Mouse (Mus musculus) spleen, adult 2 months (tissue): Measurements from ENCODE around the gene Slc7a6os. TPM values are rescaled to one million over a fixed set of nuclear protein-coding genes. Genes with fewer than 3 reads are reported as not detected.
A peak's percentile ranks its signal among the peaks of the same experiment; 100 is the strongest.

ENCODE experiments used
- DNase-seq, 2 experiments: peaks; one replicate each; pipeline versions ENCODE4 v3.0.0 to v3.0.0-alpha.2; 2012 to 2021; ENCODE audit warnings: low spot score in 2 of 2, low read depth in 1 of 2
- H3K27ac ChIP-seq: fragments of 200-500 bp; 2 replicates; pipeline ENCODE4 v1.5.1; 2012; ENCODE audit warnings: low read length, inconsistent platforms; ENCODE audit not compliant: insufficient read depth
- H3K27me3 ChIP-seq: fragments of 200-500 bp; 2 replicates; pipeline ENCODE4 v1.6.1; 2012; ENCODE audit warnings: mild to moderate bottlenecking, moderate library complexity, low read length, inconsistent platforms; ENCODE audit not compliant: control insufficient read depth, insufficient read depth
- H3K36me3 ChIP-seq: fragments of 200-500 bp; 2 replicates; pipeline ENCODE4 v1.6.1; 2012; ENCODE audit warnings: mild to moderate bottlenecking, low read length, inconsistent platforms; ENCODE audit not compliant: control insufficient read depth, insufficient read depth
- H3K4me1 ChIP-seq: fragments of 200-500 bp; 2 replicates; pipeline ENCODE4 v1.6.1; 2011; ENCODE audit warnings: inconsistent platforms; ENCODE audit not compliant: control insufficient read depth, insufficient read depth, insufficient read length
- H3K4me3 ChIP-seq: fragments of 200-500 bp; 2 replicates; pipeline ENCODE4 v1.5.1; 2011; ENCODE audit warnings: mild to moderate bottlenecking, inconsistent platforms; ENCODE audit not compliant: insufficient read depth, insufficient read length; ENCODE audit errors: extremely low read depth
- CTCF ChIP-seq: fragments of 200-500 bp; IDR thresholded peaks from 2 replicates; pipeline ENCODE4 v1.5.1; 2011; ENCODE audit warnings: mild to moderate bottlenecking, inconsistent platforms; ENCODE audit not compliant: insufficient read depth, insufficient read length, insufficient replicate concordance; ENCODE audit errors: extremely low read depth
- POLR2A ChIP-seq: fragments of 200-500 bp; IDR thresholded peaks from 2 replicates; pipeline ENCODE4 v1.6.1; 2011; ENCODE audit warnings: low read depth, low read length, inconsistent platforms
- WGBS: fragments of 180-500 bp; shearing (Covaris S2); methylation state at CpG from one replicate; pipeline ENCODE4 v1.1.7; 2018; 5-methylcytosine and 5-hydroxymethylcytosine counted together
- polyA plus RNA-seq: library from polyadenylated mRNA; depleted of rRNA; stranded (reverse); fragments of >200 nt; gene quantifications from 2 replicates; pipeline ENCODE4 v1.2.3, GENCODE M21; 2012

Gene Slc7a6os
- polyA plus RNA-seq, 1 experiment: 18.8 TPM

- peaks cover 35% of the 10 kb centered on the region for H3K36me3 ChIP-seq
- H3K4me1 ChIP-seq: no peaks in the 10 kb centered on the region
- H3K27ac ChIP-seq: no peak overlapping the region
- 14% methylated on average over 1 of the region's 1 CpGs for WGBS
- no peaks in the 10 kb centered on the region for H3K27me3 ChIP-seq
- DNase-seq: peak; percentile 28 to 30
- H3K4me3 ChIP-seq: no peak overlapping the region
- TF ChIP-seq CTCF (no peak), POLR2A (no peak)
Observed at GRCm38 (mm10) chr8:106198741-106199140, 12.0 kb downstream of the Slc7a6os start.

DNA sequence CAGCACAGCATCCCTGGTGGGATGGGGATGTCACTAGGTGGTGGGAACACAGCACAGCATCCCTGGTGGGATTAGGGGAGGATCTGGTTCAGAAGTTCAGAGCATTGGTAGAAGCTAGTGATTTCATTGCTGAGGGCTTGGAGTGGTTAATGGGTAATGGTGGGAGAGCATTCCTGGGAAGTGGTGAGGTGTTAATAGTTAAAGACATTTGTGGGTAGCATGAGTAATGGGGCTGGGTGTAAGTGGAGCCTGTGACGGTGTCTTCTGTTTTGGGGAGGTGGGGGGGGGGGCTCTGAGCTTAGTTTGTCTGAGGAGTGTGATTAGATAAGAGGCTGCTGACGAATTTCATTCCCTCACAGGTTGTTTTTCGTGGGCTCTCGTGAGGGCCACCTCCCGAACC, 16.7 kb downstream of the Slc7a6os start:
- Histone ChIP-seq H3K27me3 (no peaks in the 10 kb centered on the region), H3K4me3 (no peak overlapping the region), H3K4me1 (no peaks in the 10 kb centered on the region), H3K27ac (no peak overlapping the region), H3K36me3 (peaks cover 16% of the 10 kb centered on the region)
- TF ChIP-seq CTCF (no peak), POLR2A (no peak)
- 83% methylated on average over 5 of the region's 5 CpGs for WGBS
- no peak for DNase-seq

- Histone ChIP-seq H3K4me1 (no peaks in the 10 kb centered on the region), H3K36me3 (peaks cover 16% of the 10 kb centered on the region), H3K4me3 (no peak overlapping the region), H3K27ac (no peak overlapping the region), H3K27me3 (no peaks in the 10 kb centered on the region)
- no peak for TF ChIP-seq POLR2A
- TF ChIP-seq CTCF: no peak
- 83% methylated on average over 6 of the region's 6 CpGs for WGBS
- no peak for DNase-seq
Observed at GRCm38 (mm10) chr8:106193162-106193561, 17.6 kb downstream of the Slc7a6os start.

DNA sequence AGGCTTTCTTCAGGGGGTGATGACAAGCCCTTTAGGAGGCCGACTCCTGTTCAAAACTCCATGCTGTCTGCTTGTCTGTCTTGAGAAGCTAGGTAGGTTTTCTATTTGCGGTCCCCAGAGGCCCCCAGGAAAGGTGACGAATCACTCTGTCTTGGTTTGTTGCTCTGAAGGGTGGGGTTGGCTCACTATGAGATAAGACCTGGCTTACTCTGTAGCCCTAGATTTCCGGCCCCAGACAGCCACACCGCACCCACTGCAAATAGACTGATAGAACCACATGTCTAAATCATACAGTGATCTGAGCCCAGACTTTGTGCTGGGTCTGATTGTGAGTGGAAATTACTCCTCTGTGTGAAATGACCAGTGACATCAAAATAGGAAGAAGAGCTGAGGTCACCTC, 19.1 kb downstream of the Slc7a6os start:
- Histone ChIP-seq H3K36me3 (peaks cover 15% of the 10 kb centered on the region), H3K27me3 (no peaks in the 10 kb centered on the region), H3K27ac (no peak overlapping the region), H3K4me1 (no peaks in the 10 kb centered on the region), H3K4me3 (no peak overlapping the region)
- TF ChIP-seq POLR2A (no peak), CTCF (no peak)
- 82% methylated on average over 5 of the region's 5 CpGs for WGBS
- DNase-seq: no peak

GRCm38 (mm10) chr8:106189162-106189561, 21.6 kb downstream of the Slc7a6os start:
- H3K27me3 ChIP-seq: no peaks in the 10 kb centered on the region
- H3K4me1 ChIP-seq: no peaks in the 10 kb centered on the region
- WGBS: 93% methylated on average over 4 of the region's 4 CpGs
- no peak for DNase-seq
- H3K4me3 ChIP-seq: no peak overlapping the region
- H3K36me3 ChIP-seq: peaks cover 5% of the 10 kb centered on the region
- no peak overlapping the region for H3K27ac ChIP-seq
- TF ChIP-seq POLR2A: no peak

DNA sequence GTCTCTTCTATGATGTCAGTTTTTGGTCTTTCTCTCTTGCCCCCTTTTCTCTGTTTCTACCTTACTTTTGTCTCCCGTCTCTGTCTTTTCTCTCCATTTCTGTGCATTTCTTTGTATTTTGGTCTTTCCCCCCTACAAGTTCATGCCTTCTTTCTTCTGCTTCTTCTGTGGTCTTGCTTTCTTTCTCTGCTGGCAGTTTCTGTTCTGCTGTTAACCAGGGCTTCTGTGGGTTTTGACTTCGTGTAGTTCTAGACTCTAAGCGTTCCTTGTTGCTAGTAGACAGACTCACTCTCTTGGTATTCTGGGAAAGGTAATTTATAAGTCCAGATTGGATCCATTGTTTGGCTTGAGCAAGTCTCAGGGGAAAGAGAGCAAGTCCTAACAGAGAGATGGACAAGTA, 24.3 kb downstream of the Slc7a6os start:
- no peak for DNase-seq
- Histone ChIP-seq H3K4me3 (no peak overlapping the region), H3K27ac (no peak overlapping the region), H3K4me1 (no peaks in the 10 kb centered on the region), H3K27me3 (no peaks in the 10 kb centered on the region), H3K36me3 (peaks cover 6% of the 10 kb centered on the region)
- TF ChIP-seq CTCF (no peak), POLR2A (no peak)
- WGBS: 74% methylated on average over 3 of the region's 3 CpGs

GRCm38 (mm10) chr8:106185628-106186270, 25.0 kb downstream of the Slc7a6os start:
- WGBS: 86% methylated on average over 8 of the region's 8 CpGs
- no peak for TF ChIP-seq CTCF
- TF ChIP-seq POLR2A: no peak
- H3K27ac ChIP-seq: no peak overlapping the region
- no peak for DNase-seq
- H3K4me3 ChIP-seq: no peak overlapping the region
- H3K4me1 ChIP-seq: no peaks in the 10 kb centered on the region
- H3K36me3 ChIP-seq: peaks cover 6% of the 10 kb centered on the region
- H3K27me3 ChIP-seq: no peaks in the 10 kb centered on the region

DNA sequence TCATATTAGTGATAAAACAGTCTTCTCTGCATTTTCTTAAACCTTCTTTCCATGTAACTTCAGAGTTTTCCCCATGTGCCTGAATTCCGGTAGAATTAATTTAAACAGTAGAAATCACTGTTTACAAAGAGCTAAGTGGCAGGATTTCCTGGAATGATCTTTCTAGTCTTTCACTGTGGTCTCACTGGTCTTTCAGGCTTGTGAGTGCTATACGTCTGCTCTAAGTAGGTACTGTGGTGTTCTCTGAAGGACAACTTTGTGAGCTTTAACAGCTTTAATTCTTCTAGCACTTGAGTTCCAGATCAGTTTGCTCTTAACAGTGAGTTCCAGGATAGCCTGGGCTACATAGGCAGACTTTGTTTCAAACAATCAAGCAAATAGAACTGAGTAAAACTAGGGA, 32.3 kb downstream of the Slc7a6os start:
- Histone ChIP-seq H3K27me3 (no peaks in the 10 kb centered on the region), H3K27ac (no peak overlapping the region), H3K36me3 (peaks cover 4% of the 10 kb centered on the region), H3K4me1 (no peaks in the 10 kb centered on the region), H3K4me3 (no peak overlapping the region)
- 87% methylated on average over 2 of the region's 2 CpGs for WGBS
- no peak for DNase-seq
- TF ChIP-seq POLR2A: no peak
- TF ChIP-seq CTCF: no peak
